Mouse (Mus musculus) olfactory bulb, adult 2 months (tissue): ENCODE data around the gene Rasa4.

Experiments
- CTCF ChIP-seq: fragments of 200-500 bp; IDR thresholded peaks from 2 replicates; pipeline ENCODE4 v1.5.1; 2012; ENCODE audit warnings: low read depth, mild to moderate bottlenecking, low read length, moderate library complexity; ENCODE audit not compliant: insufficient read depth
- POLR2A ChIP-seq: fragments of 200-500 bp; IDR thresholded peaks from 2 replicates; pipeline ENCODE4 v1.6.1; 2012; ENCODE audit warnings: mild to moderate bottlenecking, low read depth, low read length, moderate library complexity; ENCODE audit not compliant: insufficient read depth

DNA sequence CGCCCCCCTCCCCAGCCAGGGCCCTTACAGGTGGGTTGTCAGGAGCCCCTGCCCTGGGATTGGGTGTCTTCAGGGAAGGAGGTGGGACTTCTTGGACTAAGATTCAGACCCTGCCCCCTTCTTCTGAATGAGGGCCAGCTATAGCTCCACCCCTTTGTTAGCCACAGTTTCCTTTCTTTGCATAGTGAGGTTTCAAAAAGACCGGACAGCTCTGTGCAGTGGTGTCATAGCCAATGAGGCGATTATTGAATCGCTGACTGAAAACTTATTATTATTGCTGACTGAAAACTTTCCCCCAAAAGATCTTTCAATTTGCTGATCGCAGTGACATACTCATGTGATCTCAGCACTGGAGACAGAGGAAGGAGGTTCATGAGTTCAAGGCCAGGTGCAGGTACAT lies 43.5 kb upstream of the Rasa4 start:
- TF ChIP-seq CTCF (no peak), POLR2A (no peak)
